Mouse (Mus musculus) midbrain, embryonic 14.5 days (tissue): ENCODE measurements around the gene C87414. TPM values are rescaled to one million over a fixed set of nuclear protein-coding genes. Genes with fewer than 3 reads are reported as not detected.
"Not testable (repeated sequence)": the region's sequence is repeated elsewhere in the genome, so short reads cannot be mapped to it uniquely, and the experiment has no call there.

ENCODE experiments used
- ATAC-seq: fragments of 200-750 bp; cut with Nextera tagmentation; 2 replicates; pipeline ENCODE4 v1.8.0; 2017; ENCODE audit warnings: moderate number of reproducible peaks, moderate library complexity; ENCODE audit not compliant: low FRiP score, low TSS enrichment
- DNase-seq: peaks from one replicate; pipeline ENCODE4 v3.0.0-alpha.2; 2015
- H3K27ac ChIP-seq: fragments of 300-500 bp; sonication (generic); replicated peaks from 2 replicates; pipeline ENCODE4 v1.5.1; 2014; ENCODE audit warnings: mild to moderate bottlenecking, low read depth, low read length, moderate library complexity
- H3K27me3 ChIP-seq: fragments of 300-500 bp; sonication (generic); 2 replicates; pipeline ENCODE4 v1.6.1; 2014; ENCODE audit warnings: low read length, control low read depth, mixed read lengths; ENCODE audit not compliant: control insufficient read depth, insufficient read depth
- H3K36me3 ChIP-seq: fragments of 300-500 bp; sonication (generic); 2 replicates; pipeline ENCODE4 v1.6.1; 2014; ENCODE audit warnings: low read length, control low read depth; ENCODE audit not compliant: control insufficient read depth, insufficient read depth
- H3K4me1 ChIP-seq: fragments of 300-500 bp; sonication (generic); 2 replicates; pipeline ENCODE4 v1.6.1; 2014; ENCODE audit warnings: mild to moderate bottlenecking, antibody characterized with exemption, low read length, control low read depth; ENCODE audit not compliant: control insufficient read depth, insufficient read depth
- H3K4me2 ChIP-seq: fragments of 300-500 bp; sonication (generic); 2 replicates; pipeline ENCODE4 v1.6.1; 2014; ENCODE audit warnings: mild to moderate bottlenecking, low read length, moderate library complexity
- H3K4me3 ChIP-seq: fragments of 300-500 bp; sonication (generic); replicated peaks from 2 replicates; pipeline ENCODE4 v1.5.1; 2014; ENCODE audit warnings: low read depth, low read length
- H3K9ac ChIP-seq: fragments of 300-500 bp; sonication (generic); replicated peaks from 2 replicates; pipeline ENCODE4 v1.6.1; 2014; ENCODE audit warnings: mild to moderate bottlenecking, low read length, moderate library complexity
- H3K9me3 ChIP-seq: fragments of 300-500 bp; sonication (generic); 2 replicates; pipeline ENCODE4 v1.6.1; 2016; ENCODE audit warnings: low read length, control low read depth, mixed read lengths; ENCODE audit not compliant: control insufficient read depth
- WGBS: fragments of 180-500 bp; shearing (Covaris S2); extraction: QIAGEN DNeasy Blood & Tissue Kit; methylation state at CpG from one replicate; pipeline ENCODE4 v1.1.7; 2014; 5-methylcytosine and 5-hydroxymethylcytosine counted together
- polyA plus RNA-seq: library from polyadenylated mRNA; unstranded; fragments of >200 nt; fragmentation: Nextera tagmentation; extraction: Ambion mirVana; gene quantifications from 2 replicates; pipeline ENCODE4 v1.2.1, GENCODE M21; 2014

C87414 gene
- not detected in 2 replicates for polyA plus RNA-seq

- not testable (repeated sequence) for H3K36me3 ChIP-seq, H3K4me3 ChIP-seq, DNase-seq, H3K27me3 ChIP-seq, ATAC-seq, H3K4me2 ChIP-seq, H3K9ac ChIP-seq, H3K9me3 ChIP-seq, H3K4me1 ChIP-seq, H3K27ac ChIP-seq
- no CpG with 5 or more reads among the region's 3 CpGs for WGBS
Observed at GRCm38 (mm10) chr5:93671451-93671850, at the start of gene C87414. Gene C87414, minus strand, starts transcription at chr5:93671551.

DNA sequence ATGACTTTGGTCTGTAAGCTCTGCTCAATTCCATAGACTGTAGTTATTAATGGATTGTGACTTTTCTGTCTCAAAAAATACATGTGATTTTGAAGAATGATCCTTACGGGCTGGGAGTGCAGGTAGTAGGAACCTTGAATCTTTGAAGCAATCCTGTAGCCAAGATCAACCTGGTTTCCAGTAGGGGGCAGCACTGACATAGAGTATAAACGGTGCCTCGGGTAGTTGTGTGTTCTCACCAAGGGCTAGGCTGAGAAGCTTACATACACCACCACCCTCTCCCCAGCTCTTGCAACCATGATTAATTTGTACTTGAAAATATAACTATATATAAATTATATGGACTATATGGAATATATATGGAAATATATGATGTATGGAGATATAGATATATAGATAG, 13.3 kb upstream of the C87414 start:
- H3K9ac ChIP-seq, H3K36me3 ChIP-seq, H3K4me2 ChIP-seq, H3K27ac ChIP-seq, ATAC-seq, H3K27me3 ChIP-seq, H3K4me3 ChIP-seq, H3K9me3 ChIP-seq, DNase-seq, H3K4me1 ChIP-seq: not testable (repeated sequence)
- WGBS: 73% methylated on average over 3 of the region's 3 CpGs

Other genes starting within 250 kb of the C87414 start
- gene Gm16427, start 131.4 kb downstream of the C87414 start, polyA plus RNA-seq: not detected in 2 replicates
- gene Gm7792, start 172.2 kb upstream of the C87414 start, polyA plus RNA-seq: not detected in 2 replicates